Mouse (Mus musculus): ENCODE results near the gene Syna.

Syna gene

GRCm38 (mm10) chr5:134567445-134567844 lies 7.5 kb upstream of the Syna start:
- no peak for DNase-seq (ENCODE audit: low spot score)

- no peak for DNase-seq (ENCODE audit: low spot score)
Measured at GRCm38 (mm10) chr5:134565696-134566095, 5.7 kb upstream of the Syna start.

- no peak for DNase-seq (ENCODE audit: low spot score)
Measured at GRCm38 (mm10) chr5:134564272-134564671, 4.3 kb upstream of the Syna start.

- no peak for DNase-seq (ENCODE audit: low spot score)
Measured at GRCm38 (mm10) chr5:134560450-134561171, 640 bp upstream of the Syna start.

GRCm38 (mm10) chr5:134555463-134556164 lies 4.4 kb downstream of the Syna start:
- no peak for DNase-seq (ENCODE audit: low spot score)

- DNase-seq (ENCODE audit: low spot score) = no peak
Measured at GRCm38 (mm10) chr5:134553951-134554546, 5.9 kb downstream of the Syna start.

- peak; percentile 100 for DNase-seq (ENCODE audit: low spot score)
Measured at GRCm38 (mm10) chr5:134552110-134552972, 7.6 kb downstream of the Syna start, which contains the start of gene Clip2. Clip2 (minus strand) TSS chr5:134552434.

GRCm38 (mm10) chr5:134551233-134552109 lies 8.5 kb downstream of the Syna start:
- no peak for DNase-seq (ENCODE audit: low spot score)

GRCm38 (mm10) chr5:134550836-134551232 lies 9.1 kb downstream of the Syna start:
- no peak for DNase-seq (ENCODE audit: low spot score)

- no peak for DNase-seq (ENCODE audit: low spot score)
Measured at GRCm38 (mm10) chr5:134549640-134550168, 10.3 kb downstream of the Syna start.

- DNase-seq (ENCODE audit: low spot score) = no peak
Measured at GRCm38 (mm10) chr5:134548306-134548705, 11.7 kb downstream of the Syna start.

- no peak for DNase-seq (ENCODE audit: low spot score)
Measured at GRCm38 (mm10) chr5:134546790-134547189, 13.2 kb downstream of the Syna start.

- DNase-seq (ENCODE audit: low spot score) = no peak
Measured at GRCm38 (mm10) chr5:134545242-134545629, 14.7 kb downstream of the Syna start.

- DNase-seq (ENCODE audit: low spot score) = no peak
Measured at GRCm38 (mm10) chr5:134544516-134545241, 15.3 kb downstream of the Syna start.

GRCm38 (mm10) chr5:134541640-134542039 lies 18.3 kb downstream of the Syna start:
- DNase-seq (ENCODE audit: low spot score) = no peak

- no peak for DNase-seq (ENCODE audit: low spot score)
Measured at GRCm38 (mm10) chr5:134540881-134541280, 19.1 kb downstream of the Syna start.

- DNase-seq (ENCODE audit: low spot score) = no peak
Measured at GRCm38 (mm10) chr5:134539891-134540290, 20.1 kb downstream of the Syna start.

- no peak for DNase-seq (ENCODE audit: low spot score)
Measured at GRCm38 (mm10) chr5:134536036-134536435, 23.9 kb downstream of the Syna start.

- DNase-seq (ENCODE audit: low spot score) = no peak
Measured at GRCm38 (mm10) chr5:134532417-134532816, 27.6 kb downstream of the Syna start.

GRCm38 (mm10) chr5:134531585-134531984 lies 28.4 kb downstream of the Syna start:
- DNase-seq (ENCODE audit: low spot score) = no peak

Measured in ovary, postnatal 14 days (tissue).